Mouse (Mus musculus) thymus, adult 18-20 months (tissue): Measurements from ENCODE around the gene Pla2g7.

Experiments
- DNase-seq, 2 experiments: peaks; one replicate each; pipeline ENCODE4 v3.0.0; 2022; ENCODE audit warnings: mixed read lengths in 2 of 2

Gene Pla2g7

DNA sequence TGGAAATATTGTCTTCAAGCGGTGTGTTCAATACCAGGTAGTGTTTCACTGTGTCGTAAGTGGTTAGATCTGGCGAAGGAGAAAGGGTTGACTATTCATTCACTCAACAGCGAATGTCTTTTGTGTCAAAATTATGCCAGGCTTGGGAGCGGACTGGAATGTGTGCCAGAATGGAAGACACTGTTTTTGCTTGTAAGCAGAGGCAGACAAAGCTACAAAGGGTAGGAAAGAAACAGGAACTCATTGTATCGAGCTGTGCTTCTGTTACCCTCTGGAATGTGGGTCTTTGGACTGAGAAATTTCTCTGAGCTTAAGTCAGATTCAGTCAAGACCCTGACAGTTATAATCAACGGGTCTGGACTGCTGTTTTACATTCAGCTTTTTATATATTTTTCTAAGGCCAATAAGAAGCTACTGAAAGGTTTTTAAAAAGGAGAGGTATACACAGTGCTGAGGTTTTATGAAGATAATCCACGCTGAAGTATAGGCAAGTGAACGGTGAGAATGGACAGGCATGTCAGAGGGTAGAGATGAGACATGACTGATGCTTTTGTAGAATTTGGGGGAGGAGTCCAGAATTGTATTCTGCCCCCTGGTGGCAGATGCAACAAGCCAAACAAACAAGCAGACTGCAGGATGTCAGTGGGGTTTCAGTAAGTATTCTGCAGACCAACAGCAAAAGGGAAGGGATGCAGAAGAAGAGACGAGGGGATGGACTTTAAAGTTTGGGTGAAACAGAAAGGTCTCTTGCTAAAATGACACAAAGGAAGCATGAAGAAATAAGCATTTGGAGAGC, 81.9 kb downstream of the Pla2g7 start:
- DNase-seq, result no peak

- DNase-seq, result no peak
Observed at GRCm38 (mm10) chr17:43651314-43652046, 83.6 kb downstream of the Pla2g7 start.
